Mouse (Mus musculus): Measurements from ENCODE around the gene Atxn7l3.

Gene Atxn7l3

DNA sequence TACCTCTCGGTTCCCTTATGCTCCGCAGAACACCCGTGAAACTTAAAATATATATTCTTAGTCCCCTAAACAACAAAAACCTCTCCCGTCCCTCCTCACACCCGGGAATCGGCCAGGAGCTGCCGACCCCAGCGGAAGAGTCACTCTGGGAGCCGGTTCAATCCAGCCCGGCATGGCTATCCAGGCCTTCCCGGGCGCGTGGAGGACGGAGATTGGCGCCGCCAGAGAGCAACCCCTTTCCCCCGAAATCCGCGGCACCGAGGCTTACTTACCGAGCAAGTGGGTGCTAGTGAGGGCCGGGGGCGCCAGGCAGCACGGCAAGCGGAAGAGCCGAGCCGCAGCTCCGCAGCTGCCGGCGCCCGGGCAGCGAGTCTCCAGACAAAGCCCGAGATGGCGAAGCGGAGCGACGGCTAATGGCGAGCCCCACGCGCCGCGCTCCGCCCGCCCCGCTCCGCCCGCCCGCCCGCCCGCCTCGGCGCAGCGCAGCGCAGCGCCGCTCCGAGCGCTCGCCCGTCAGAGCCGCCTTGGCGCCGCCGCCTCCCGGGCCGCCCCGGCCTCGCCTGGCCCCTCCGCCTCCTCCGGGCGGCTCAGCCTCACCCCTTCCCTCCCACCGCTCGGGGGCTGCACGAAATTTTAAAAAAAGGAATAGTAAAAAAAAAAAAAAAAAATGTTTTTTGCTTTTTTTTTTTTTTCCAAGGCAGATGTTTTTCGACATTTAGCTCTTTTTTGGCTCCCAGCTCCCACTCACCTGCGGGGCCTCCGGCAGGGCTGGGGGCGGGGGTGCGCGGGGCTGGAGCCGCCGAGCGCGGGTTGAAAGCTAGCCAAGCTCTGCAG is 22.4 kb upstream of the Atxn7l3 start:
- peak; percentile 60 for DNase-seq

GRCm38 (mm10) chr11:102317901-102318575 is 21.6 kb upstream of the Atxn7l3 start:
- DNase-seq = peak; percentile 75

- peak; percentile 46 for DNase-seq
Measured at GRCm38 (mm10) chr11:102317298-102317900, 21.0 kb upstream of the Atxn7l3 start.

- peak; percentile 94 for DNase-seq
Measured at GRCm38 (mm10) chr11:102316572-102317297, 20.3 kb upstream of the Atxn7l3 start.

DNA sequence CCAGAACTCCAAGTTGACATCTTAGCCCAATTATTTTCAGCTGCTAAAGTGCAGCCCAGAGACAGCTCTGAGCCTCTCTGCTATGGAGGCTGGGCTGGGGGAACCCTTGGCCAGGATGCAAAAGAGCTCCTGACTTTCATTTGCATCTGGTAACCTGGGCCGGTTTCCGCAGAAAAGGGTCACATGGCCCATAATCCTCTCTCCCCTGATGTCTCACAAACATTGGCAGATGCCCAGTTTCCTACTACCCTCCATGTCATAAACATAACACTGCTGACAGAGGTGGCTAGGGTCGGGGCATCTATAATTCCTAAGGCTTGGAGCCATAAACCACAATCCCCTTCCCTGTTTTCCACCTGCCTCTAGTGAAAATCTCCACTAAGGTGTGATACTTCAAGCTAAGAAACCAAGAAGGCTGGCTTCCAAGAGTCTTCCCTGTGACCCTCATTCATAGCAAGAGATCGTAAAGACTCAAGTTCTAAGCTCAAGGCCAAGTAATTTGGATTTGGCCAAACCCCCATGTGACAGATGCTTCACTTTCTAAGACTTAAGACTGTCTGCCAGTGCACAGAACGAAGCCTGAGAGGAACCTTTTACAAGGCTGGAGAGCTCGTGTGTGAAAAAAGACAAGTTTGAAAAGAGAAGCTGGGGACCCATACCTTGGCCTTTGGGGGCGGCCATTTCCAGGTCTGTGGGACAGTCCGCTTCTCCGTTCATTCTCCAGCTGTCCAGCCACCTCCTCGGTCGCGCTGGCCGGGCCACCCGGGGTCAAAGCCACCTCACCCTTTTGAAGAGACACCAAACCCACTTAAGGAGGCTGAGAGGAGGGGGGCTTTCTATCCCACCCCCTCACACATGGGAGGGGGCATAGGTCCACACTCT is 19.5 kb upstream of the Atxn7l3 start:
- DNase-seq = no peak

GRCm38 (mm10) chr11:102314321-102314720 is 17.9 kb upstream of the Atxn7l3 start:
- no peak for DNase-seq

DNA sequence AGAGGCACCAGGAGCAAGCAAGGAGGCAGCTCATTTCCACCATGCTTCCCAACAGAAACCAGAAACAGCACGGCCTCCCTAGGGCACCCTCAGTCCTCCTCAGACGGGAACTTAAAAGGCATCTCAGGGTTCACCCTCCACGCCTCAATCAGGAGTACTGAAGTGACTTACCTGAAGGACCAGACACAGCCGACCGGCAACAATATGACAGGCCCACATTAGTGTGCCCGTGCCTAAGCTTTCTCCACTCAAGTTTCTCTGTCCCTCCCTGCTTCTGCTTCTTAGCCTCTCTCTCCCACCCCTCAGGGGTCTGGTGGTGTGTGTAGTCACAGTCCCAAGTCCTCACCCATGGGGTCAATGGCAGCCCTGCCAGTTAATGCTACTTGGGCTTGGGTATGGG is 16.2 kb upstream of the Atxn7l3 start:
- no peak for DNase-seq

DNA sequence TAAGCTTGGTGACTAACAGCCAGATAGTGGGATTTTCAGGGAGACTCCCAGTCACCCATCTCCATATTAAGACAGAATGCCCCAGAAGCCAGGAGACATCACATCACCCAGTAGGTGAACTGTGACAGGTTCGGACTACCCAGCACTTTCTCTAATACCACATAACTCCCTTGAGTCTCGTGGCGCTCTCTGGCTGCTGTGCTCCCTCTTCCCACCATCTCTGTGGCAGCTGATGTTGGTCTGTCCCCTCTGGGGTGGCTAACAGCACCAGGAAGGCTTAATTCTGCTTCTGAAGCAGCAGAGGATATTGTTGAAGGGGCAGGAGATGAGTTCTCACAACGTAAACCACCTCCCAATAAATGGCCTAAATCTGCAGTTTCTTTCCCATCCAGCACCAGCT is 15.5 kb upstream of the Atxn7l3 start:
- DNase-seq = no peak

DNA sequence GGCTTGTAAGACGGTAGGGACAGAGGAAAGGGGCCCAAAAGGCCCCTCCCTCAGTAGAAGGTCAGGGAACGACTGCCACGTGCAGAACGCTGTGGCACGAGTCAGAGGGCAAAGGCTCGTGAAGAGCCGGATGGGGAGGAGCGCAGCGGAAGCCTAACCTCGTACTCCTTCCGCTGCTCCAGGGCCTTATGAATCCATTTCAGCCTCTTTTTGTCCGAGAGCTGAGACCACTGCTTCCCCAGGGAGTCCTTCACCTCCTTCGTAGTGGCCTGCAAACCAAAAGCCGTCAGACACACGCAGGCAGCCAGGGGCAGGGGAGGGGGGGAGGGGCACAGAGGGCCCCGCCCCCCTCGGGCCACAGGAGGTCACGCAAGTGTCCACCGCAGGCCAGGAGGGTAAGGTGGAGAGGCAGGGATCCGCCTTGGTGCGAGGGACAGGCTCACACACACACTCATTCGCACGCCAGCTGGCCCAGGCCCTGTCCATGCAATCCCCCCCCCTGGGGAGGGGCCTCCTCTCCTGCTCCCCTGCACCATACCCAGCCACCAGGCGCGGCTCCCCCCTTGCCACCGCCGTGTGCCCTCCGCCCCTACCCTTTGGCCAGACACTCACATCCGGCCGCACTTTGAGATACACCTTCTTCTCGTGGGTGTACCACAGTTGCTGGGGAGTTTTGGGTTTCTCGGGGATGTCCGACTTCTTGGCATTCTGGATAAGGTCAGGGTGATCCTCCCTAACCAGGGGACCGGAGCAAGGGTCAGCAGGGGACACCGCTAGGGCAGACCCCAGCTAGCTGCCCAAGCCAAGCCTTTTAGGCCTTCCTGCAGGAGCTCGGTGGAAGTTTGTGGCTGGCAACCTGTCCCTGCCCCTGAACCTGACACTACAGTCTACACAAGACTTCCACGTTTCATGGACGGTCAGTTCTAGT is 14.6 kb upstream of the Atxn7l3 start:
- DNase-seq = peak; percentile 60

DNA sequence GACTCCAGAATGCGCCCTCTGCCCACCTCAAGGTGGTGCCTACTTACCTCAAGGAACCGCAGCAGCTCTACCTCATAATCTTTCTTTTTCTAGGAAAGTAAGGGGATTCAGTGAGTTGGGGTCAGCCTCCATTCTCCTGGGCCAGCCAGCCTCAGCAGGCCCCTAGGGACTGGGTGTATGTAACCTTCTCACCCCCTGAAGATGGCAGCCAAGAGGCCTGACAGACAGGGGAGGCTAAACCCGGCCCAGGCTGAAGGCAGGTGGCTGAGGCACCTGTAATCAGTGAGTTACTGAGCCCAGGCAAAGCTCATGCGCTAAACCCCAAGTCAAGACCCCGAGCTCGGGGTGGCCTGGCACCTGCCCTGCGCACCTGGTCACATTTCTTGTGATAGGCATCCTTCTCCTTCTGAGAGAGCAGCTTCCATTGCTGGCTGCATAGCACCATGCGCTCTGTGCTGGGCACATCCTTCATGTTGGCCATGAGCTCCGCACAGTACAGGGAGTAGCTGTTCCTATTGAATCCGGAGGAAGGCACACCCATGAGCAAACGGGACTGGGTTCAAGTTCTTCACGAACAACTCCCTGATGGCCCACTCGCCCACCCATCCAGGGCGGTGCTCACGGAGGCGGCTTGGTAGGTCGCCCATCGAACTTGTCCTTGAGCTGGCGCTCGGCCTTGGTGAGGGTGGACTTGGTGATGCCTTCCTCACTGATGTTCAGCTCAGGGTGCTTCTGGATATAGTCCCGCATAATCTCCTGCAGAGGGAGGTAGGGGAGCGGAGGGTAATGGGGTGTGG is 13.6 kb upstream of the Atxn7l3 start:
- DNase-seq = no peak

DNA sequence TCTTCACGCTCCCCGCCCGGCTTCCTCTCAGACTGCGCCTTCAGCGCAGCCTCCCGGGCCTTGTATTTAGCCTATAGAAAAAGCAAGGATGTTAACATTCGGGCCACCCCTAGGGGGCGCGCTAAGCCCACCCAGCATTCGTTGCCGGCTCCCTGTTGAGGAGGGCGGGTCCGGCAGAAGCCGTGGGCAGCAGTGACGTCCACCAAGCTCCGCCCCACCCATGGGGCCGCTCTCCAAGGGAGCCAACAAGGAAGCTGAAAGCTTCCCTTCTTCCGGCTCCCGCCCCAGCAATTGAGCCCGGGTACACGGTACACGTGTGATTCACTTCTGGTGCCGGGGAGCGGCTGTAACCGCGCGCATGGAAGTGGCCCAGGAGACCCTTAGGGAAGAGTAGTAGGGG is 12.5 kb upstream of the Atxn7l3 start:
- DNase-seq = peak; percentile 97

GRCm38 (mm10) chr11:102308104-102308503 is 11.7 kb upstream of the Atxn7l3 start:
- DNase-seq = no peak

DNA sequence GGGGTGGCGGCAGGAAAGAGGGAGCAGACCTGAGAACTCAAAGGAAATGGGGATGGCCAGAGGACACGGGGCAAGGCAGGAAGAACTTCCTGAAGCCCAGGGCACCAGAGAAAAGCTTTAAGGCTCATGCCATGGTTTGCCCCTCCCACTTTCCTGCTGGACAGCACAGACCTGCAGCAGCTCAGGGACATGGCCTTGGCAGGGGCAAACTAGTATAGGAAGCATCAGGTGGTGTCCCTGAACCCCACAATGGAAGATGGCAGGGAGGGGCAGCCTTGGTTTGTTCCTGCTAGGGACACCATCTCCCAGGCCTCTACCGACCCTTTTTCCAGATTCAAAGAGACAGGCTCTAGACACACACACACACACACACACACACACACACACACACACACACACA is 8.9 kb upstream of the Atxn7l3 start:
- no peak for DNase-seq

GRCm38 (mm10) chr11:102304141-102304540 is 7.7 kb upstream of the Atxn7l3 start:
- no peak for DNase-seq

- DNase-seq = peak; percentile 81
Measured at GRCm38 (mm10) chr11:102299839-102300238, 3.4 kb upstream of the Atxn7l3 start.

- no peak for DNase-seq
Measured at GRCm38 (mm10) chr11:102297577-102298556, 1.4 kb upstream of the Atxn7l3 start.

GRCm38 (mm10) chr11:102295598-102296471 is 596 bp downstream of the Atxn7l3 start:
- DNase-seq = peak; percentile 51

Data from kidney, adult 9 months (tissue).